Mouse (Mus musculus) stomach, embryonic 14.5 days (tissue): ENCODE measurements around the gene Hist2h2aa1. TPM values are rescaled to one million over a fixed set of nuclear protein-coding genes. Genes with fewer than 3 reads are reported as not detected.
A peak's percentile ranks its signal among the peaks of the same experiment; 100 is the strongest.
"Not testable (repeated sequence)": the region's sequence is repeated elsewhere in the genome, so short reads cannot be mapped to it uniquely, and the experiment has no call there.

Experiments
- ATAC-seq: fragments of 200-750 bp; cut with Nextera tagmentation; 2 replicates; pipeline ENCODE4 v1.8.0; 2017; ENCODE audit warnings: low read depth, moderate TSS enrichment; ENCODE audit not compliant: insufficient number of reproducible peaks, insufficient read depth, low FRiP score
- H3K27ac ChIP-seq: fragments of 300-500 bp; sonication (generic); 2 replicates; pipeline ENCODE4 v1.5.1; 2014; ENCODE audit warnings: mild to moderate bottlenecking, low read length, moderate library complexity, mixed read lengths
- H3K27me3 ChIP-seq: fragments of 300-500 bp; sonication (generic); 2 replicates; pipeline ENCODE4 v1.6.1; 2014; ENCODE audit warnings: low read length, control low read depth, mixed read lengths; ENCODE audit not compliant: control insufficient read depth, insufficient read depth
- H3K36me3 ChIP-seq: fragments of 300-500 bp; sonication (generic); 2 replicates; pipeline ENCODE4 v1.6.1; 2014; ENCODE audit warnings: mild to moderate bottlenecking, control low read depth, low read length, moderate library complexity, mixed read lengths; ENCODE audit not compliant: control insufficient read depth, insufficient read depth
- H3K4me1 ChIP-seq: fragments of 300-500 bp; sonication (generic); 2 replicates; pipeline ENCODE4 v1.6.1; 2014; ENCODE audit warnings: low read length, control low read depth, mixed read lengths; ENCODE audit not compliant: control insufficient read depth, insufficient read depth
- H3K4me2 ChIP-seq: fragments of 300-500 bp; sonication (generic); replicated peaks from 2 replicates; pipeline ENCODE4 v1.6.1; 2014; ENCODE audit warnings: low read depth, low read length, control low read depth
- H3K4me3 ChIP-seq: fragments of 300-500 bp; sonication (generic); 2 replicates; pipeline ENCODE4 v1.5.1; 2014; ENCODE audit warnings: low read depth, low read length, control low read depth
- H3K9ac ChIP-seq: fragments of 300-500 bp; sonication (generic); replicated peaks from 2 replicates; pipeline ENCODE4 v1.6.1; 2014; ENCODE audit warnings: low read depth, mild to moderate bottlenecking, control low read depth, low read length, moderate library complexity, mixed read lengths
- H3K9me3 ChIP-seq: fragments of 300-500 bp; sonication (generic); 2 replicates; pipeline ENCODE4 v1.6.1; 2016; ENCODE audit warnings: low read depth, low read length, control low read depth; ENCODE audit not compliant: control insufficient read depth
- WGBS: fragments of 180-500 bp; shearing (Covaris S2); extraction: QIAGEN DNeasy Blood & Tissue Kit; methylation state at CpG from one replicate; pipeline ENCODE4 v1.1.7; 2014; 5-methylcytosine and 5-hydroxymethylcytosine counted together
- polyA plus RNA-seq: library from polyadenylated mRNA; unstranded; fragments of >200 nt; fragmentation: Nextera tagmentation; extraction: Ambion mirVana; gene quantifications from 2 replicates; pipeline ENCODE4 v1.2.1, GENCODE M21; 2014

Hist2h2aa1 gene
- polyA plus RNA-seq, 1 experiment from 2014 or later, result 17.2 TPM

GRCm38 (mm10) chr3:96264404-96264949 is 19.2 kb downstream of the Hist2h2aa1 start:
- H3K36me3 ChIP-seq, result no peaks in the 10 kb centered on the region
- no peaks in the 10 kb centered on the region for H3K9me3 ChIP-seq
- H3K4me3 ChIP-seq, result peak overlapping the region; percentile 58; the same call in 1 of the 2 replicates
- no peak for ATAC-seq
- H3K9ac ChIP-seq, result peak overlapping the region; percentile 79; the same call in 1 of the 2 replicates
- H3K27me3 ChIP-seq, result no peaks in the 10 kb centered on the region
- peaks cover 16% of the 10 kb centered on the region for H3K4me1 ChIP-seq
- 71% methylated on average over 7 of the region's 7 CpGs for WGBS
- peak overlapping the region; percentile 79 for H3K4me2 ChIP-seq
- peak overlapping the region; percentile 98 for H3K27ac ChIP-seq

- H3K27ac ChIP-seq, result no peak overlapping the region
- WGBS, result 86% methylated on average over 8 of the region's 8 CpGs
These were observed 20.9 kb downstream of the Hist2h2aa1 start for GRCm38 (mm10) chr3:96266132-96266710.

GRCm38 (mm10) chr3:96267541-96267940 is 22.2 kb downstream of the Hist2h2aa1 start:
- no peaks in the 10 kb centered on the region for H3K9me3 ChIP-seq
- 0 out of 2 replicates have a peak overlapping the region, but pooled peaks have one; percentile 25 for H3K9ac ChIP-seq
- H3K27me3 ChIP-seq, result no peaks in the 10 kb centered on the region
- WGBS, result 68% methylated on average over 4 of the region's 4 CpGs
- H3K4me3 ChIP-seq, result no peak overlapping the region
- peaks cover 11% of the 10 kb centered on the region for H3K4me1 ChIP-seq
- H3K36me3 ChIP-seq, result no peaks in the 10 kb centered on the region
- peak overlapping the region; percentile 95 for H3K27ac ChIP-seq
- peak overlapping the region; percentile 47 for H3K4me2 ChIP-seq
- ATAC-seq, result no peak

More at GRCm38 (mm10) chr3:96266132-96266710, 20.9 kb downstream of the Hist2h2aa1 start:
- Histone ChIP-seq H3K9me3 (no peaks in the 10 kb centered on the region), H3K27me3 (no peaks in the 10 kb centered on the region), H3K9ac (no peak overlapping the region), H3K4me1 (peaks cover 16% of the 10 kb centered on the region), H3K36me3 (no peaks in the 10 kb centered on the region), H3K4me3 (no peak overlapping the region), H3K4me2 (no peak overlapping the region)
- ATAC-seq, result no peak

- WGBS, result 13% methylated on average over 28 of the region's 30 CpGs
- Histone ChIP-seq H3K27ac (peak within 1 kb of the TSS; percentile 95), H3K27me3 (no peaks in the 10 kb centered on the region), H3K36me3 (no peaks in the 10 kb centered on the region), H3K9ac (peak within 1 kb of the TSS; percentile 61; the same call in 1 of the 2 replicates), H3K4me3 (peak within 1 kb of the TSS; percentile 47), H3K9me3 (no peaks in the 10 kb centered on the region), H3K4me1 (peaks cover 11% of the 10 kb centered on the region), H3K4me2 (peak within 1 kb of the TSS; percentile 82)
- peak; percentile 75 for ATAC-seq
These were observed 22.9 kb downstream of the Hist2h2aa1 start, which contains the start of gene Hist2h3b for GRCm38 (mm10) chr3:96268051-96268775. Hist2h3b (plus strand) TSS chr3:96268654.

DNA sequence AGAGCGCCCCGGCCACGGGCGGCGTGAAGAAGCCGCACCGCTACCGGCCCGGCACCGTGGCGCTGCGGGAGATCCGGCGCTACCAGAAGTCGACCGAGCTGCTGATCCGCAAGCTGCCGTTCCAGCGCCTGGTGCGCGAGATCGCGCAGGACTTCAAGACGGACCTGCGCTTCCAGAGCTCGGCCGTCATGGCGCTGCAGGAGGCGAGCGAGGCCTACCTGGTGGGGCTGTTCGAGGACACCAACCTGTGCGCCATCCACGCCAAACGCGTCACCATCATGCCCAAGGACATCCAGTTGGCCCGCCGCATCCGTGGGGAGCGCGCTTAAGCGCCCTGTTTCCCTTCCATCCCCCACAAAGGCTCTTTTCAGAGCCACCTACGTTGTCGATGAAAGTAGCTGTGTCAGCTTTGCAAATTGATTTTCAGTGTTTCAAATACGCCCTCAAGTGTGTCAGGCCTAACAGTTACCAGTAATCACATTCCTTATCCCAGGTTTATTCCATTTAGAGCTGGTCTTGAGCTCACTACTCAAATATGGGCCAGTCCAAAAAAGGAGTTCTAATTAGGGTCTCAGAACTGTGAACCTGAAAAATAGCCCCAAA is 23.6 kb downstream of the Hist2h2aa1 start:
- peak overlapping the region; percentile 31 for H3K4me3 ChIP-seq
- H3K27ac ChIP-seq, result peak overlapping the region; percentile 95
- peak overlapping the region; percentile 61; the same call in 1 of the 2 replicates for H3K9ac ChIP-seq
- not testable (repeated sequence) for H3K36me3 ChIP-seq, H3K27me3 ChIP-seq, H3K9me3 ChIP-seq
- H3K4me2 ChIP-seq, result peak overlapping the region; percentile 47
- under 1% methylated on average over 12 of the region's 44 CpGs for WGBS
- peaks cover 11% of the 10 kb centered on the region for H3K4me1 ChIP-seq
- peak; percentile 26; the same call in 1 of the 2 replicates for ATAC-seq

GRCm38 (mm10) chr3:96269511-96270474 is 24.5 kb downstream of the Hist2h2aa1 start, which contains the start of gene Hist2h2bb:
Hist2h2bb (plus strand) TSS chr3:96269752.
- Histone ChIP-seq H3K27ac (peak within 1 kb of the TSS; percentile 95), H3K27me3 (no peaks in the 10 kb centered on the region), H3K4me2 (peak within 1 kb of the TSS; percentile 82), H3K4me1 (peaks cover 3% of the 10 kb centered on the region; the same call in 1 of the 2 replicates), H3K36me3 (no peaks in the 10 kb centered on the region), H3K9ac (peak within 1 kb of the TSS; percentile 61), H3K9me3 (no peaks in the 10 kb centered on the region), H3K4me3 (peak within 1 kb of the TSS; percentile 47)
- peak; percentile 96 for ATAC-seq
- under 1% methylated on average over 45 of the region's 45 CpGs for WGBS

DNA sequence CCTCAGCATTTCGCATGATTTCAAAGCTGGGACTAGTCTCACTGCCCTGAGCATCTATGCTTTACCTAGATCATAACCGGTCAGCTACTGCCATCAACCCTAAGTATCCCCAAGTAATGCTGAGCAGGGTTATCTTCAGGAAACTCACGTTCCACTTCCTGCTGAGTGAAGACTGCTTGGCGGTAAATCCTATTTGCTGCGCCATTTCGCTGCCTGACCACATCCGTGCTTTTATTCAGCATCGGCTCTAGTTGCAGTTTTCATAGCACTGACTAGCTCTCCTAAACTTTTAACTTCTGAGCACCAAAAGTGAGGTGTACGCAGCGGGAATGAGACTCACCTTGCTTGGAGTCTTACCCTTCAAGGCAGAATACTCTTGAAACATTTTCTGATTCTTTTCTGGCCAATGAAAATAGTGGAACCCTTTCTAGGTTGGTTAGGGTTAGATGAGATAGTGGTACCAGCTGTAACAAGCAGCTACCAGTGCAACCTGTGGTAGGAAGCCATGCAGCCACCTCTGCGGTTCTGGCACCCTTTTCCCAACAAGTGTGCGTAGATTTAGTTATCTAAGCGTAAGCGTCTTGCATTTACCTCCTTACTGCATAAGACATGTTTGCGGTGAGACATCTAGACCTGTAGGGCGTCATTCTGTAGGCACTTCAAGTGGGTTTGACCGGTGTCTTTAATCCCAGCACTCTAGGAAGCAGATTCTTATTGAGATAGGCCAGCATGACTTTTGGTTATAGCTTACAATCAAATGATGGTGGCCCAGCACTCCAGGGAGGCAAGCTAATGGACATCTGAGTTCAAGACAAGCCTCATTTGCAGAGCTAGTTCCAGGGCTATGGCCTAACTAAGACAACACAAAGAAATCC is 28.5 kb downstream of the Hist2h2aa1 start:
- no peaks in the 10 kb centered on the region for H3K36me3 ChIP-seq
- WGBS, result 88% methylated on average over 17 of the region's 17 CpGs
- H3K9me3 ChIP-seq, result no peaks in the 10 kb centered on the region
- H3K27ac ChIP-seq, result no peak overlapping the region
- no peak overlapping the region for H3K4me3 ChIP-seq
- no peak overlapping the region for H3K9ac ChIP-seq
- no peak overlapping the region for H3K4me2 ChIP-seq
- H3K4me1 ChIP-seq, result 0 out of 2 replicates have a peak, but pooled peaks cover 3% of the 10 kb centered on the region
- no peak for ATAC-seq
- H3K27me3 ChIP-seq, result no peaks in the 10 kb centered on the region
